Mouse (Mus musculus) adrenal gland, postnatal 10 days (tissue): ENCODE data around the gene Slc45a3. TPM values are rescaled to one million over a fixed set of nuclear protein-coding genes. Genes with fewer than 3 reads are reported as not detected.

Experiments used
- DNase-seq: peaks from one replicate; pipeline ENCODE4 v3.0.0; 2021; ENCODE audit warnings: mixed read lengths
- total RNA-seq, 2 experiments: library from RNA; stranded (reverse); gene quantifications; 2 replicates each; pipeline ENCODE4 v1.2.3; 2021

The Slc45a3 gene
- total RNA-seq, 2 experiments from 2014 or later: 9.9 to 13.8 TPM

GRCm38 (mm10) chr1:131993169-131994040 is 30.6 kb downstream of the Slc45a3 start:
- DNase-seq: peak; percentile 80

GRCm38 (mm10) chr1:131995062-131995461 is 32.3 kb downstream of the Slc45a3 start:
- DNase-seq: peak; percentile 76

GRCm38 (mm10) chr1:132000506-132000905 is 37.7 kb downstream of the Slc45a3 start:
- no peak for DNase-seq

- DNase-seq: no peak
These were observed 39.1 kb downstream of the Slc45a3 start for GRCm38 (mm10) chr1:132001880-132002330.

GRCm38 (mm10) chr1:132003111-132003510 is 40.3 kb downstream of the Slc45a3 start:
- DNase-seq: no peak

GRCm38 (mm10) chr1:132003817-132004216 is 41.0 kb downstream of the Slc45a3 start:
- DNase-seq: no peak

GRCm38 (mm10) chr1:132004574-132005180 is 41.9 kb downstream of the Slc45a3 start:
- no peak for DNase-seq

- no peak for DNase-seq
These were observed 42.7 kb downstream of the Slc45a3 start for GRCm38 (mm10) chr1:132005466-132005865.

- DNase-seq: no peak
These were observed 43.3 kb downstream of the Slc45a3 start for GRCm38 (mm10) chr1:132006046-132006445.

- DNase-seq: no peak
These were observed 44.0 kb downstream of the Slc45a3 start for GRCm38 (mm10) chr1:132006721-132007120.

- peak; percentile 96 for DNase-seq
These were observed 44.6 kb downstream of the Slc45a3 start, which contains the start of gene Elk4 for GRCm38 (mm10) chr1:132007282-132007815. Gene Elk4, plus strand, starts transcription at chr1:132007607.

GRCm38 (mm10) chr1:132007828-132008827 is 45.4 kb downstream of the Slc45a3 start:
- DNase-seq: peak; percentile 93

- DNase-seq: no peak
These were observed 46.3 kb downstream of the Slc45a3 start for GRCm38 (mm10) chr1:132008881-132009644.

GRCm38 (mm10) chr1:132010632-132011501 is 48.1 kb downstream of the Slc45a3 start:
- no peak for DNase-seq

GRCm38 (mm10) chr1:132011785-132012184 is 49.0 kb downstream of the Slc45a3 start:
- no peak for DNase-seq

- no peak for DNase-seq
These were observed 50.1 kb downstream of the Slc45a3 start for GRCm38 (mm10) chr1:132012861-132013260.

GRCm38 (mm10) chr1:132014800-132015199 is 52.0 kb downstream of the Slc45a3 start:
- DNase-seq: no peak

- no peak for DNase-seq
These were observed 53.9 kb downstream of the Slc45a3 start for GRCm38 (mm10) chr1:132016691-132017090.

- DNase-seq: no peak
These were observed 57.1 kb downstream of the Slc45a3 start for GRCm38 (mm10) chr1:132019876-132020275.

GRCm38 (mm10) chr1:132022107-132022506 is 59.3 kb downstream of the Slc45a3 start:
- no peak for DNase-seq
